Mouse (Mus musculus) E14TG2a.4 (cell line): Measurements from ENCODE around the gene B4galt1.

ENCODE experiments used
- CTCF ChIP-seq: conservative IDR thresholded peaks from 2 replicates; pipeline ENCODE4 v1.5.1; 2014; ENCODE audit warnings: low read length
- POU5F1 ChIP-seq: IDR thresholded peaks from 2 replicates; pipeline ENCODE4 v1.6.1; 2014; ENCODE audit warnings: low read length, borderline replicate concordance

GRCm38 (mm10) chr4:40820024-40820423, 33.8 kb downstream of the B4galt1 start:
- TF ChIP-seq CTCF (no peak), POU5F1 (no peak)
